Mouse (Mus musculus): ENCODE measurements at regions not wholly inside any gene's neighbourhood (a gene's known extent, or its start where the extent isn't known, plus 50 kb on each side); places are given as distances from the start of the nearest gene placed in this dataset.

DNA sequence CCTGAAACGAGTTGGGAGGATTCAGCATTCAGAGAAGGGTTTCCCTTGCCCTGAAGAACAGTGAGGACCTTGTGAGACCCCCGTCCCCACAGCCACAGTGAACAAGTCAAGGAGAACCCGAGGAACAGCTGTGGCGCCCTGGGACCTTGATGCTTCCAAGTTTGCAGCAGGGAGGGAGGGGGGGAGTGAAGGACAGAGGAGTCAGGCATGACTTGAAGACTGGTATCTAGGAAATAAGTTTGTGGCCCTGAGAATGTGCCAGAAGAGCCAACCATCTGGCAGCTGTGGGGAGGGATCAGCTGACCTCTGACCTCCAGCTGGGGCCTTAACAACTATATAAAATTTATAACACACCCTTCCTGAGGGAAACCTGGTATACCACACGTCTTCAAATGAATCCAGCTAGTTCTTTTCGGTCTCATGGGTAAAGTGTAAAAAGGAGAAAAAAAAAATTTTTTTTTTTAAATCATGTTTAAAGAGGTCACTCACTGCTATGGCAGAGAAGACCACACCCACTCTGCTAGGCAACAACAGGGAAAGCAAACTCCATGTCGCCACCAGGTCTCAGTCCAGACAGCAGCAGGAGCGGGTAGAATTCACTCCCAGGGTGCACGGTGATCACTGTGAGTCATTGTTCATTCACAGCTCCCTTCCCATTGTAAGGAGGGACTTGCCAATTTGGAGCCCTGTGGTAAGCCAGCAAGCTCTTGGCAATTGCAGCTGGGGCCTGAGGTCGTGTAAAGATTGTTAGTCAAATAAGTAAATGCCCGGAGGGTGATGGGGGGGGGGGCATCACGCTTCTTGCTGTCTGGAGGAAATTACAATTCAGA lies 58.3 kb upstream of the Ralgps2 start:
- TF ChIP-seq CTCF (IDR thresholded peaks at IDR 0.05; ENCODE audit: borderline replicate concordance, extremely low read depth, insufficient read depth, insufficient read length) (no peak), POLR2A (IDR thresholded peaks at IDR 0.05; ENCODE audit: borderline replicate concordance, extremely low read depth, insufficient read depth, insufficient read length, poor library complexity, severe bottlenecking) (no peak)
- DNase-seq (ENCODE audit: low read depth), result peak; percentile 94

DNA sequence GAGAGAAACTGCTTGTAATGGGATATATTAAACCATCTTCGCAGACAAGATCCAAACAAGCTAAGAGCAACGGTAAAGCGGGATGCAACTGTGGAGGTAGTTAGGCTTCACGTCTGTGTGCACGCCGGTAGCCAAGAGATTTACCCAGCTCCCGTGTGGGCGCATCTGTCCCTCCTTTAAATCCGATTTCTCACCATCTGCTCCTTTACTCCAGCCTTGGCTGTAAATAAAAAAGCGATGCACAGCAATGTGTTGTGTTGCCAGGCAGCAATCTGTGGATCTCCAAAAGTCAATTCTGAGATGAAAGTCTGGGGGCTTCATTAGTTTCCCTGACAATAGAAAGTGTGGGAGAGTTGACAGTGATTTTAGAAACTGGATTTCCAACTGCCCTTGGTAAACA lies 57.6 kb upstream of the Ralgps2 start:
- DNase-seq (ENCODE audit: low read depth), result peak; percentile 93
- TF ChIP-seq POLR2A (IDR thresholded peaks at IDR 0.05; ENCODE audit: borderline replicate concordance, extremely low read depth, insufficient read depth, insufficient read length, poor library complexity, severe bottlenecking) (no peak), CTCF (IDR thresholded peaks at IDR 0.05; ENCODE audit: borderline replicate concordance, extremely low read depth, insufficient read depth, insufficient read length) (no peak)

DNA sequence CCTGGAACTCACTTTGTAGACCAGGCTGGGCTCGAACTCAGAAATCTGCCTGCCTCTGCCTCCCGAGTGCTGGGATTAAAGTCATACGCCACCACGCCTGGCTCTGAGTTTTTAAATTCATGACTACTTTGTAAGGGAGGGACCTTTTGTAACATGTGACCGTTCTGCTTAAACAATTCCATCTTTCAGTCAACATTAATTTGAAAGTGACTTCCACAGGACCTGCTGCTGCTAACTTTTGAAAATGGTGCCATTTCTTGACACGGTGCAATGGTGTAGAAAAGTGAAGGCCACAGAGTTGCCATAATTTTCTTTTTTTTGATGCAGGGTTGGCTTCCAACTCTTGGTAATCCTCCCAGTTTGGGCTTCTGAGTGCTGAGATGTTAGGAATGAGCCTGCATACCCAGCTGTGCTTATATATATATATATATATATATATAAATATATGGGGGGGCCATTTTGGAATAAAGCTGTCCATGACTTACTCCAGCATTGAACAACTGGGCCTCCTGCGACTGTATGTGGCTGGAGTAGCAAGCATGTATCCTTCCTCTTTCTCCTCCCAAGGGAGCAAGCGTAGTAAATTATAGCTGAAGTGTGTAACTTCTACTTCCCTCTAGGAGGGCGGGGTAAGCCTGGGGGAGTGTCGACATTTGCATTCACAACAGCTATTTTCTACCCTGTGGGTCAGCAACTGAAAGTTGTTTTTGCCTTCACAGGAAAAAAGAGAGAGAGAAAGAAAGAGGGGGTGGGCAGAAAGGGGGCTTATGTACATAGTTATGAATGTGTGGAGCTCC lies 56.9 kb upstream of the Ralgps2 start:
- DNase-seq (ENCODE audit: low read depth), result no peak

DNA sequence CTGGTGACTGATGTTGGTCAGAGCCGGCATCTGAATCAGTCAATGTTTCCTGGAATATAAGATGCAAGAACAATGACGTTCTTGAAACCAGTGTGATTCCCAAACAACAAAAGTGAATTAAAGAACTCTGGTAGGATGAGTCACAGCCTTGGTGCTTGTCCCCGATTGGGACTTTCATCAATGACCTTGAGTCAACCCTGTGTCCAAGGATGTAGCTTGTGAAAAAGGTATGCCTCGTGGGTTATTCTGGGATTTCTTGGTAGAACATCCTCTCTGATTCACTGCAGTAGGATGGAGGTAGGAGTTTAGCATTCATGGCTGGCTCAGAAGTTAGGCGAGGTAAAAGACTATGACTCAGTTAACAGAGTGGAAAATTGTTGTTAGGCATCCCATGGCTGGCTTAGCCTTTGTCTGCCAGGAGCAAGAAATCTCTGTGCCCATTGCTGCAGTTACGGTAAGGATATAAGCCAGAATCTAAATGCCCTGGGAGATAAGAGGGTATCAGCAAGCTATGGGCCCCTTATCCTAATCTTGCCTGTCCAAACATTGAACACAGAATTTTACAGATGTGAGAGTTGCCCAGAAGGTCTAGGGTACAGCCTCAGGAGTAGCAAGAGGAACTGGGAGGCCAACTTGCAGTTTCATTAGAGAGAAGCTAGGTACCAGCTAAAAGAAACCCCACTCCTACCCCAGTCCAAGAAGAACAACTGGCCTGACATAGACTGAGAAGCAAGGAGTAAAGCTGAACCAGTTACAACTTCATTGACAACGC lies 55.9 kb upstream of the Ralgps2 start:
- no peak for DNase-seq (ENCODE audit: low read depth)
- no peak for TF ChIP-seq CTCF (IDR thresholded peaks at IDR 0.05; ENCODE audit: borderline replicate concordance, extremely low read depth, insufficient read depth, insufficient read length)
- no peak for TF ChIP-seq POLR2A (IDR thresholded peaks at IDR 0.05; ENCODE audit: borderline replicate concordance, extremely low read depth, insufficient read depth, insufficient read length, poor library complexity, severe bottlenecking)

More for the DNA sequence above, 56.9 kb upstream of the Ralgps2 start:
- TF ChIP-seq POLR2A (IDR thresholded peaks at IDR 0.05; ENCODE audit: borderline replicate concordance, extremely low read depth, insufficient read depth, insufficient read length, poor library complexity, severe bottlenecking) (no peak), CTCF (IDR thresholded peaks at IDR 0.05; ENCODE audit: borderline replicate concordance, extremely low read depth, insufficient read depth, insufficient read length) (no peak)

DNA sequence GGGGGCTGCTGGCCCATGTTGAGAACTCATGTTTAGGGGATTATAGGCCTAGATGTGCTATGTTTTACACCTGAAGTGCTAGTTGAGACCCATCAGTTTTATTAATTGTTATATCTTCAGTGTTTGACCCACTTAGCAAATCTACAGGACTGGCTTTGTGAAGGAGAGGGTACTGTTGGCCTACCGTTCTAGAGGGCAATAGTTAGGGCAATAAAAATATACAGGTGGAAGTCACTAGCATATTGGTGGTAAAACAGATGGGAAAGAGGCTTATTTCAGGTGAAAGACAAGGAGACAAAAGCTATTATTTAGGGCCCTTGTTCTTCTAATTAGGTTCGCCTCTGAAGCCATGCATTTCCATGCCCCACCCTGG lies 55.2 kb upstream of the Ralgps2 start:
- no peak for DNase-seq (ENCODE audit: low read depth)
- no peak for TF ChIP-seq POLR2A (IDR thresholded peaks at IDR 0.05; ENCODE audit: borderline replicate concordance, extremely low read depth, insufficient read depth, insufficient read length, poor library complexity, severe bottlenecking)
- TF ChIP-seq CTCF (IDR thresholded peaks at IDR 0.05; ENCODE audit: borderline replicate concordance, extremely low read depth, insufficient read depth, insufficient read length), result no peak

DNA sequence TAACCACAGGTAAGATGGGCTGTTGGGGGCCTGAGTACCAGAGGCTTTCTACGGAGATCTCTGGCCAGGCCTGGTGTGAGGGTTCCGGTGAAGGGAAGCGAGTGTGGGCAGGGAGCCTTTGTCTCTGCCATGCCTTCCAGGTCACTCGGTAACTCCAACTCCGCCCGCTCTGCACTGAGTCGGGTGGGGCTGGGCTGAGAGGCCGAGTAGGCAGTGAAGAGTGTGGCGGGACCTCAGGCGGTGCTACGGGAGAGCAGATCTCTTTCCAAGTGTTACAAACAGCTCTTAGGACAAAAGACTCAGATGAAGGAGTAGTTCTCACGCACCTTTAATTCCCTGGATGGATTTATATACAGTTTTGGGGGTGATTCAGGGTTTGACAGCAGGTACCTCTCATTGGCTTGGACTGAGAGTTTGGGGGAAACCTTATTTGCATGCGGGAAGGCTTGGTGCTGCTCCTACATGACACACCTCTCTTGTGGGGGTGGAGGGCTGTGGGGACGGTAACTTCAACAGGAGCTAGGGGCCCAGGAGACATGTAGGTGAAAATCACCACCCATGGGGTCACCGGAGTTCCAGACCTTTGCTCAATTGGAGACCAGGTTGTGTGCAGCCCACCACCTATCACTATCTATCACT lies 54.7 kb upstream of the Ralgps2 start:
- TF ChIP-seq POLR2A (IDR thresholded peaks at IDR 0.05; ENCODE audit: borderline replicate concordance, extremely low read depth, insufficient read depth, insufficient read length, poor library complexity, severe bottlenecking), result no peak
- no peak for TF ChIP-seq CTCF (IDR thresholded peaks at IDR 0.05; ENCODE audit: borderline replicate concordance, extremely low read depth, insufficient read depth, insufficient read length)
- DNase-seq (ENCODE audit: low read depth), result no peak

DNA sequence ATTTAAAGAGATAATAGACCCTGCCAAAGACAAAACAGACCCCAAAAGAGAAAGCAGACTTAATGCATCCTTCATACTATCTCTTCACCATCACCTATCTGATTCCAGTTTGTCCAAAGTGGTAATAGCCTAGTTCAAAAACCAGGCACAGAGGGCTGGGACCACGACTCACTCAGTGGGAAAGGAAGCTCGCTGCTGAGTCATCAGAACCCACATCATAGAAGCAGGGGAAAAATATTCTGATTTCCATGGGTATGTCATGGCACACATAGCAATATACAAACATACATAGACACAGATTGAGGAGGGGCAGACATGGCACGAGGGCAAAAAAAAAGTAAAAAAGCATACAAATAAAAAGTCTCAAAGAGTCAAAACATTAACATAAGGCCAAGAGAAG lies 53.7 kb upstream of the Ralgps2 start:
- no peak for DNase-seq (ENCODE audit: low read depth)
- TF ChIP-seq POLR2A (IDR thresholded peaks at IDR 0.05; ENCODE audit: borderline replicate concordance, extremely low read depth, insufficient read depth, insufficient read length, poor library complexity, severe bottlenecking), result no peak
- no peak for TF ChIP-seq CTCF (IDR thresholded peaks at IDR 0.05; ENCODE audit: borderline replicate concordance, extremely low read depth, insufficient read depth, insufficient read length)

DNA sequence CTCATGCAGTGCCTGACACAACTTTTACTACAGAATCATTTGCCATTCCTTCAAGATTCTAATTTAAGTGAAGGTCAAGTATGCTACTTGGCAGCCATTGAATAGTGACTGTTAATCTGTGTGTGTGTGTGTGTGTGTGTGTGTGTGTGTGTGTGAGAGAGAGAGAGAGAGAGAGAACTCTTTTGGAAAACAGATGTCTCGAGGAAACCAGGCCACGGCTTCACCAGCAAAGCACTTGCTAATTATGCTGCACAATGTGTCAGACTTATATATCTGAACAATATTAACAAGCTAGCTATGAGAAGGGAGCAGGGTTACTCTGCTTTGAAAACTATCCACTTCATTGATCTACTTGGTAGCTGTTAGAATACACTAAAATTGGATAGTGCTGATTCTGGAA lies 53.1 kb upstream of the Ralgps2 start:
- peak; percentile 82 for DNase-seq (ENCODE audit: low read depth)

DNA sequence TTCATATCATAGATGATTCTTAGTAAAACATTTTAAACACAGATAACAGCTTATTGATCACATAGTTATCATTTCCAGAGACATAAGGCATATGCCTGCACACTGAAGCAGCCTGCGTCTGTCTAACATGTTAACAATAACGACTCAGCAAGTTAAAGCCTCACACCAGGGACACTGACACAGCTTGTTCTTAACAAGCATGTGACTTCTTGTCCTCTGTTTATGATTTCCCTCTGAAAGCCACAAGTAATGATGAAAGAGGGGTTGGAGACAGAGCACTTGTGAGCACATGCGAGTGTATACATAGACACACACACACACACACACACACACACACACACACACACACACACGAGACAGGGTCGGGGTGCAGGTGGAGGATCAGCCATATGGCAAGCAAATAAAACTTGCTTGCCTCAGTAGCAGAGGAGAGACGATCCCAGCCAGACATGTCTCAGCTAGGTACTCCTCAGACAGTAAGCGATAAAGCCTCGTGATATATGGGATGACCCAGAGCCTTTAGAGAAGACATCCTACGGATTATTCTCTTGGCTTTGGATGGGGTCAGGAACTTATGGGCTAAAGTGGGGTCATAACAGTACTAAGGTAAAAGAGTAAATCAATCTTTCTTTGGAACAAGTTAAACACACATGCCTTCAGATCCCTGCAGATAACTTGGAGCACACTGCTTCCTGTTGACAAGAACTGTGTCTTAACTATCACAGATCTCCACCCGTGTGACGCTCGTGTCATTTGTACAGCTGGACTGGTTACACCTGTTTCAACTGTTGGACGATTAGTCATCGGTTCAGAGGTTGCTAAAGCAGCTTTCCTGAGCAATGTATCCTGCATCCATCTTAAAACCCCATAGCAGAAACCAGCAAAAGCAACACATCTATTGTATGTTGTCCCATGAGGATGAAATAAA lies 51.4 kb upstream of the Ralgps2 start:
- TF ChIP-seq CTCF (IDR thresholded peaks at IDR 0.05; ENCODE audit: borderline replicate concordance, extremely low read depth, insufficient read depth, insufficient read length), result no peak
- TF ChIP-seq POLR2A (IDR thresholded peaks at IDR 0.05; ENCODE audit: borderline replicate concordance, extremely low read depth, insufficient read depth, insufficient read length, poor library complexity, severe bottlenecking), result no peak
- peak; percentile 69 for DNase-seq (ENCODE audit: low read depth)

More for the DNA sequence above, 53.1 kb upstream of the Ralgps2 start:
- TF ChIP-seq CTCF (IDR thresholded peaks at IDR 0.05; ENCODE audit: borderline replicate concordance, extremely low read depth, insufficient read depth, insufficient read length), result no peak
- no peak for TF ChIP-seq POLR2A (IDR thresholded peaks at IDR 0.05; ENCODE audit: borderline replicate concordance, extremely low read depth, insufficient read depth, insufficient read length, poor library complexity, severe bottlenecking)

DNA sequence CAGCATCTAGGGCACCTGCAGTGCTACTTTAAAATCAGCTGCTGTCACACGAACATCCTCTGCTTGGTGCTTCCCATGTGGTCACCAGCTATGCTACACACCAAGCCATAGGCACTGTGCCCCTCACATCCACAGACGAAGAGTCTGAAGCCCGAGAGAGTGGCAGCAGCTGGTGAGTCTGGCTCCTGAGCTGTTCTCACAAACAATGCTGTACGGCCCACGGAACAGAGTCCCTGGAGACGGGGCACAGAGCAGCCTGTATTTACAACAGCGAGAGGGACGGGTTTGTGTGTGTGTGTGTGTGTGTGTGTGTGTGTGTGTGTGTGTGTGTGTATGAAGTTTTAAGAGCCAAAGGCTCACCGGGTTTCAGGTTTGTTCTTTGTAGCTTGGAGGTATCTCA lies 50.7 kb upstream of the Ralgps2 start:
- DNase-seq (ENCODE audit: low read depth), result peak; percentile 93
- no peak for TF ChIP-seq POLR2A (IDR thresholded peaks at IDR 0.05; ENCODE audit: borderline replicate concordance, extremely low read depth, insufficient read depth, insufficient read length, poor library complexity, severe bottlenecking)
- no peak for TF ChIP-seq CTCF (IDR thresholded peaks at IDR 0.05; ENCODE audit: borderline replicate concordance, extremely low read depth, insufficient read depth, insufficient read length)

Measured in brain, embryonic 14.5 days (tissue).